In the genomic region with DNA sequence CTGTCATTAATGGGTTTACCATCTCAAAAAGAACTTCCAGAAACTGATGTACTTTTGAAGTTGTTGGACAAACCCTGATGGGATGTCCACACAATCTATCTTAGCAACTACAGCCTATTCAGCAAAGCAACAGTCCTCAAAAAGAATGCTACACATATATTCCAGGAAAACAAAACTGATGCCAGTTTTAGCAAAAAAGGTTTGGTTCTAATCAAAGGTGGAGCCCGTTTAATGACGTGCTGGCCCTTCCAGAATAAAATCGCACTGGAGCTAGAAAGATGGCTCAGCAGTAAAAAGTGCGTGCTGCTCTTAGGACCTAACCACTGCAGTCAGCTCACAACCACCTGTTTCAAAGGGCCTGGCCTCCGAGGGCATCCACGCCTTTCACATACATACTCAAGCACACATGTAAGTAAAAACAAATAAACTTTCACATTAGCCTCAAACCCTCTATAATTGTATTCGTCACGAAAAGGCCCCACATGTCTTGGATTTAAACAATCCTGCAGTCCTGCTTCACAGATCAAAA, we compare ENCODE assay signal across 8 mouse cellular contexts. TPM values are rescaled to one million over a fixed set of nuclear protein-coding genes. Genes with fewer than 3 reads are reported as not detected.
DNase-seq lines count a peak whose midpoint lies in the region; ATAC-seq and TF ChIP-seq lines count a peak whose summit lies in the region.

No protein-coding gene starts in this region.

- 0 out of 2 replicates have a peak, but pooled peaks have one; percentile 8 for TF ChIP-seq EP300 in CH12.LX (IDR thresholded peaks at IDR 0.05; ENCODE audit: low read length)
- no peak for TF ChIP-seq EP300 in heart, postnatal 0 days (IDR thresholded peaks at IDR 0.05; ENCODE audit: low read depth)

- no peaks in the 10 kb centered on the region for H3K9me3 ChIP-seq in CH12.LX (replicated peaks; ENCODE audit: low read length)
- H3K9me3 ChIP-seq in heart, postnatal 0 days (replicated peaks; ENCODE audit: control insufficient read depth, low read length), result no peaks in the 10 kb centered on the region

- no peak overlapping the region for H3K27ac ChIP-seq in CH12.LX (ENCODE audit: insufficient read depth, low read depth)
- H3K27ac ChIP-seq in heart, postnatal 0 days (ENCODE audit: low read depth), result no peak overlapping the region
- 0 out of 2 replicates have a peak overlapping the region, but pooled peaks have one; percentile 25 for H3K27ac ChIP-seq in macrophage

- no peaks in the 10 kb centered on the region for H3K27me3 ChIP-seq in CH12.LX (replicated peaks)
- no peaks in the 10 kb centered on the region for H3K27me3 ChIP-seq in heart, postnatal 0 days (ENCODE audit: control insufficient read depth, insufficient read depth, low read length)

- H3K4me1 ChIP-seq in CH12.LX (ENCODE audit: control insufficient read depth in 1 of 2, insufficient read depth in 2 of 2), result peaks cover 16 to 43% of the 10 kb centered on the region in 2 experiments
- H3K4me1 ChIP-seq in heart, postnatal 0 days (ENCODE audit: control insufficient read depth, insufficient read depth), result peaks cover 16% of the 10 kb centered on the region

- H3K9ac ChIP-seq in CH12.LX (ENCODE audit: insufficient read depth, low read depth), result peak overlapping the region; percentile 93
- no peak overlapping the region for H3K9ac ChIP-seq in heart, postnatal 0 days (replicated peaks; ENCODE audit: low read depth, low read length)

- DNase-seq in CD4-positive, CD25-positive, alpha-beta regulatory T cell, adult 2 months (ENCODE audit: low read depth, low spot score), result peak; percentile 25
- DNase-seq in CH12.LX (ENCODE audit: extremely low read depth) (no peak), adipocyte (ENCODE audit: low spot score) (no peak)
- DNase-seq in heart, postnatal 0 days (ENCODE audit: low spot score), result no peak
- DNase-seq in adrenal gland, adult (ENCODE audit: inconsistent age in 2 of 2, low spot score in 1 of 2), result no peak
- no peak for DNase-seq in embryo, embryonic 11 days

- peak overlapping the region; percentile 10 to 82 (median 78) for H3K4me3 ChIP-seq in CH12.LX (replicated peaks in 1 of 3; ENCODE audit: low read depth in 2 of 3, low read length in 2 of 3, poor library complexity in 1 of 3)
- H3K4me3 ChIP-seq in heart, postnatal 0 days (ENCODE audit: low read depth, low read length), result no peak overlapping the region
- H3K4me3 ChIP-seq in macrophage (ENCODE audit: inconsistent target), result peak overlapping the region; percentile 63

- no peak for TF ChIP-seq POLR2A in CH12.LX (IDR thresholded peaks at IDR 0.05; ENCODE audit: low read depth, low read length)

- ATAC-seq in CD4-positive, CD25-positive, alpha-beta regulatory T cell, adult 4 months, result no peak
- no peak for ATAC-seq in heart, postnatal 0 days (ENCODE audit: insufficient read depth, low read depth)

- H3K36me3 ChIP-seq in CH12.LX (replicated peaks in 1 of 2; ENCODE audit: control insufficient read depth in 1 of 2, insufficient read depth in 1 of 2, low read length in 1 of 2), result peaks cover 3 to 40% of the 10 kb centered on the region in 2 experiments
- H3K36me3 ChIP-seq in heart, postnatal 0 days (replicated peaks; ENCODE audit: control insufficient read depth, insufficient read depth, low read length), result peaks cover 8% of the 10 kb centered on the region
- peaks cover 7% of the 10 kb centered on the region; the same call in 1 of the 2 replicates for H3K36me3 ChIP-seq in macrophage (ENCODE audit: inconsistent target)

- TF ChIP-seq RAD21 in CH12.LX (IDR thresholded peaks at IDR 0.05; ENCODE audit: low read depth, low read length), result no peak

- peak overlapping the region; percentile 40 for H3K4me2 ChIP-seq in CH12.LX (ENCODE audit: insufficient read depth, low read depth, poor library complexity, severe bottlenecking)
- H3K4me2 ChIP-seq in heart, postnatal 0 days (ENCODE audit: low read depth, low read length), result peak overlapping the region; percentile 92

- WGBS in heart, postnatal 0 days, result 87% methylated on average over 8 of the region's 8 CpGs
- WGBS in macrophage (ENCODE audit: missing documents), result 76% methylated on average over 8 of the region's 8 CpGs

- no peak for TF ChIP-seq CTCF in CH12.LX (conservative IDR thresholded peaks at IDR 0.05 in 1 of 2, IDR thresholded peaks at IDR 0.05 in 1 of 2; ENCODE audit: low read depth in 2 of 2, low read length in 2 of 2)
- no peak for TF ChIP-seq CTCF in heart, postnatal 0 days (IDR thresholded peaks at IDR 0.05; ENCODE audit: low read depth)

- H3K79me2 ChIP-seq in CH12.LX (replicated peaks; ENCODE audit: control insufficient read depth, extremely low read depth, insufficient read depth, poor library complexity, severe bottlenecking) (peaks cover 36% of the 10 kb centered on the region), macrophage (ENCODE audit: inconsistent target) (peaks cover 61% of the 10 kb centered on the region)

- in situ Hi-C loops in CH12.LX (cut with MboI; ENCODE audit: low pct_ligation_motif_present, low pct_unique_long_range_greater_than_20kb, low sequenced_read_pairs), result loop anchor here (25.0 kb wide), 1 partner anchor 675 kb away; no protein-coding TSS in a partner anchor

- dilution Hi-C loops in CH12.LX (cut with MboI; ENCODE audit: extremely low pct_ligation_motif_present, extremely low pct_unique_long_range_greater_than_20kb, low sequenced_read_pairs), result no loop called here

TF ChIP-seq in CH12.LX, 34 proteins besides CTCF, POLR2A, EP300 and RAD21:
- TF ChIP-seq UBTF (IDR thresholded peaks at IDR 0.05; ENCODE audit: low read depth, low read length), result no peak
- 0 out of 2 replicates have a peak, but pooled peaks have one; percentile 10 for TF ChIP-seq SIN3A (IDR thresholded peaks at IDR 0.05; ENCODE audit: low read length)
- TF ChIP-seq CHD2 (IDR thresholded peaks at IDR 0.05; ENCODE audit: low read length), result no peak
- TF ChIP-seq POLR2AphosphoS2 (IDR thresholded peaks at IDR 0.05; ENCODE audit: low read depth, low read length), result no peak
- no peak for TF ChIP-seq ELF1 (IDR thresholded peaks at IDR 0.05; ENCODE audit: low read depth, low read length)
- 0 out of 2 replicates have a peak, but pooled peaks have one; percentile 79 for TF ChIP-seq RCOR1 (conservative IDR thresholded peaks at IDR 0.05; ENCODE audit: low read depth, low read length)
- TF ChIP-seq MAX (IDR thresholded peaks at IDR 0.05; ENCODE audit: low read length), result 0 out of 2 replicates have a peak, but pooled peaks have one; percentile 15
- TF ChIP-seq MXI1 (IDR thresholded peaks at IDR 0.05; ENCODE audit: low read depth, low read length), result peak; percentile 30; the same call in 1 of the 2 replicates
TF ChIP-seq in CH12.LX: peak in this region for 4.

RNA-seq across cellular contexts. Expression of gene Atp13a3, which starts 18.8 kb away (rescaled TPM):
- polyA plus RNA-seq in CD4-positive, CD25-positive, alpha-beta regulatory T cell, adult 4 months (2017; shearing (Covaris generic)), result 10 to 100 TPM in 1 of 2 experiments, 1 to 10 TPM in 1; 8.8 to 13.1 TPM
- total RNA-seq in CH12.LX (2012; rRNA removed) (49.9 and 59.9 TPM in 2 replicates), CH12.LX (2014; rRNA removed) (46.7 and 46.9 TPM in 2 replicates)
- polyA plus RNA-seq in CH12.LX (2012; ENCODE audit: insufficient read length, low read depth) (59.1 and 73.0 TPM in 2 replicates), macrophage (2018) (26.9 to 42.2 TPM (median 30.1 TPM) in 3 replicates)
- total RNA-seq in heart, postnatal 0 days (2014; rRNA removed; ENCODE audit: low replicate concordance), result 27.1 and 34.4 TPM in 2 replicates
- 3.9 and 4.5 TPM in 2 replicates for polyA plus RNA-seq in heart, postnatal 0 days (2015; fragmentation: Nextera tagmentation; extraction: Ambion mirVana)
- total RNA-seq in macrophage (2018; cell fraction: chromatin; rRNA removed), result 100 to 1,000 TPM in 6 of 26 experiments, 10 to 100 TPM in 20; 38.8 to 239 (median 75.6) TPM
- 10 to 100 TPM; 18.8 to 75.6 (median 38.3) TPM for total RNA-seq in macrophage (2018; cell fraction: cytosol; rRNA removed)
- total RNA-seq in macrophage (2018; cell fraction: nucleus; rRNA removed), result 100 to 1,000 TPM in 9 of 26 experiments, 10 to 100 TPM in 17; 30.1 to 173 (median 83.2) TPM
